Mouse (Mus musculus): ENCODE measurements at regions not wholly inside any gene's neighbourhood (a gene's known extent, or its start where the extent isn't known, plus 50 kb on each side); places are given as distances from the start of the nearest gene placed in this dataset.

DNA sequence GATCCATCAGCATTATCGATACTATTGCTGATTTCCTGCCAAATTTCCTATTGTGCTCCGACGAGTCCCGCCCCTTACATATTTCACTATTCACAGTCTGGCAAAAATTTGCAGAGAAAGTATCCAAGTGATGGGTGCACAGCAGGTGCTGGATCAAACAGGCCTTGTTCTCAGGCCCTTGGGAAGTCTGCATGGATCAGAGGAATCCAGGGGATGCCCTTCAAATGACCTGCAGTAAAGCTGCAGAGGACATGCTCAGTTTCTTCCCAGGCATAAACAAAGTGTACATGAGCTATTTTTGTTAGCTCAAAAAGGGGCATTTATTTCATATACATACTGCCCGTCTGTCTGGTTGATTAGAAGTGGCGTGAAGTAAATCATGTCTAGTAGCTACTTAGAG, 194.2 kb upstream of the Zic1 start:
- DNase-seq = no peak

DNA sequence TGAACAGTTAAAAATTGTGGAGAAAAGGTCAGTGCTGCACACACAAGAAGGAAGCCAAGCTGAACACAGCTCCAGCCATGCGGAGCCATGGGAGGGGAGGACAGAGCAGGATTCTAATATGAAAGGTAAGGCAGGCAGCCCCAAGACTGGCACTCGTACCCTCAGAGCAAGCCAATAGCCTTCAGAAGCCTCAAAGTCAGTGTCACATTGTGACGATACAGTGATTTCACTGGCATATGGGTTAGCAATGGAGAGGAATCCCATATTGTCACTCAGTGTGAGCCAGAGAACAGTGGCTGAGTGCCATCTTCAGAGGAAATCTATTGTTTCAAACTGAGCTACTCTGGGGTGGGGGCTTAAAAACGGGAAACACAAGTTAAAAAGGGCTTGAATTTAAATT, 181.4 kb upstream of the Zic1 start:
- DNase-seq = no peak

DNA sequence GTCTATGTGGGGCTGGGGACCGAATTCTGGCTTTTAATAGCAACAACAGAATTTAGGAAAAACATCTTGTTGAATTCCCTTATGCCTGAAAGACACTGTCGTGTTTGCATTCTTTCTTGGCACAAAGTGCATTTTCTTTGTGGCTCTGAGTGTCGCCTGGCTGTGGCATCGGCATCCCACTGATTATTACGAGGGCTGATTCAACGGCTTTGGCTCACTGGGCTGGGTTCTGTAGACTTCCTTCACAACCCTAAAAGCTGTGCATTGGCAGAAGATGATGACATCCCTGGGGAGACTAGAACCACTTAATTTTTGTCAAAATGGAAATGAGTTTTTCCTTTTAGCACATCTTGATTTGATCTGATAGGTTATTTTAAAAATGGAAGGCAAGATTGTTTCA, 179.8 kb upstream of the Zic1 start:
- DNase-seq = no peak

GRCm38 (mm10) chr9:91528838-91529475, 163.3 kb upstream of the Zic1 start:
- no peak for DNase-seq

DNA sequence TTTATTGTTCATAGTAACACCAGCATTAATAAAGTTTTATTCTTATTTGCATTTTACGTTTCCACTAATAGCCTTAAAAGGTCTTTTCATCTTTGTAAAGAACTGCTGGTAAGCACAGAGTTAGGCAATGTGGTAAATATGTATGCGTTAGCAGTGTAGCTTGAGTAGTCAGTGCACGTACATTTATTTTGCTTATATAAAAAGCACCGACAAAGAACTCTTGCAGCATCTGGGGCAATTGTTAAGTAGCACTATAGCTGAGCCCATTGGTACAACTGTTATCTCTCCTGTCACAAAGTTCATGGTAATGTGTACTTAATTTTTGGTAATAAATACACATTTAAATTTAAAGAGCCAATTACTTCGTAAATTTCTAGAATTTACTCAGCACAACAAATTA, 162.8 kb upstream of the Zic1 start:
- DNase-seq = no peak

DNA sequence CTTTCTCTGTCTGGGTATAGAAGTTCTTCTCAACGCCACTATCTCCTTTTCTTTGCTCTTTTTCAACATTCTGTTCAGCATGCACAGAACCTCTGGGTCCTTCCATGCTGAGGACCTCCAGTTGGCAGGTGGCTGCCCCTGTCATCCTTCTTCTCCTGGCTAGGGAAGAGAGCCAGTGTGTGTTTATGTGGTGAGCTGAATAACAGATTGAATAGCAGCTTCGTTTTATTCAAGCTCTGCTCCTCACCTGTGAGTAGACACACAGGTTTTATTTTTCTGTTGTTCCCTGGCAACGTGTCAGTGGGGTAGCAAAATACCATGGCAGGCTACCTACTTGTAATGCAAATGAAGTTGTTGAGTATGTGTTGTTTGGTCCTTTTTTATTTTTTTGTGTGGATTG, 154.9 kb upstream of the Zic1 start:
- no peak for DNase-seq

- no peak for DNase-seq
Observed at GRCm38 (mm10) chr9:91509672-91510071, 144.1 kb upstream of the Zic1 start.

GRCm38 (mm10) chr9:91503657-91504329, 138.2 kb upstream of the Zic1 start:
- no peak for DNase-seq

GRCm38 (mm10) chr9:91476596-91476995, 111.0 kb upstream of the Zic1 start:
- DNase-seq = no peak

- DNase-seq = no peak
Observed at GRCm38 (mm10) chr9:91462713-91463425, 97.3 kb upstream of the Zic1 start.

DNA sequence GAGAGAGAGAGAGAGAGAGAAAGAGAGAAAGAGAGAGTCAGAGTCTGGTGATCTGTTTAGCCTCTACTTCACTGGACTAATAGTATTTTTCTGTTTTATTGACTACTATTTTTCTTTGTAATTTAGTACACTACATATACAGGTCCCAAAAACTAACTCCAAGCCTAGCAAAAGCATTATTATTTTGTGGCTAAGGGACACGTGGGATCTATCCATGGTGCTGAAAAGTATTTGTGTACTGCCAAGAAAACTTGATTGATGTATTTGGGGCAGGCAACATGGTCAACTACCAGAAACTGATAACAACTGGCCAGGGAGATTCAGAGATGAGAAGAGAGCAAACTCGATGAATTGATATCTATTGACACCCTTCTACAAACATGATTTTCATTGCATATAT, 94.3 kb upstream of the Zic1 start:
- no peak for DNase-seq

GRCm38 (mm10) chr9:91456843-91457242, 91.2 kb upstream of the Zic1 start:
- no peak for DNase-seq

DNA sequence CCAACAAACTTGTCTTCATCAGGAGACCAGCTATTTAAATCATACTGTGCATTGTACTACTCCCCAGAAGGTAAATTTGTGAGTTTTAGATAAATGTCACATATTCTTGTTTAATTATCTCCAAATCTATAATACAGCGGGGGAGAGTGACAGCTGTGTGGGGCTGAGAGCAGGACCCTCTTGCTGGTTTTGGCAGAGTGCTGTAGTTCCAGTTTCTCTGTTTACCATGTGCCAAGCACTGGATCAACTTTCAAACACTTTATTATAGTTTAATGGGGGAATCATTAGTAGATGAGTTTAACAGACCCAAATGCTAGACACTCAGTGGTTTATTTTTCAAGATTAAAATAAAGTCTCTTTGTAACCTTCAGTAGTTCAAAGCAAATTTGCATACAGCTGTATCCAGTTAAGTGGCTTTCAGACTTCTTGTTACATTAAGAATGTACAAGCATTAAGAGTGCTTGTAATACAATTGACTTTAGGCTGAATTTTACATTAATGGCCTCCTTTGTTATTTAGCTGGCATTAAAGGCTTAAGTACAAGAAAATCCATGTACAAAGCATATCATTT, 90.7 kb upstream of the Zic1 start:
- DNase-seq = no peak

- DNase-seq = no peak
Observed at GRCm38 (mm10) chr9:91439106-91439505, 73.5 kb upstream of the Zic1 start.

Data from right cerebral cortex, postnatal 14 days (tissue).